Mouse (Mus musculus): ENCODE measurements around the gene BC030500. TPM values are rescaled to one million over a fixed set of nuclear protein-coding genes. Genes with fewer than 3 reads are reported as not detected.

The BC030500 gene
- polyA plus RNA-seq, 1 experiment from 2014 or later: 1.4 TPM

Other genes with a start within 250 kb of the BC030500 start
- 1.5 and 1.9 TPM in 2 replicates for gene Galntl6, start 885 bp downstream of the BC030500 start, polyA plus RNA-seq (2015; fragmentation: Nextera tagmentation; extraction: Ambion mirVana)

Data from limb, embryonic 13.5 days (tissue).